Mouse (Mus musculus): Measurements from ENCODE around the gene Mthfsd. TPM values are rescaled to one million over a fixed set of nuclear protein-coding genes. Genes with fewer than 3 reads are reported as not detected.

Gene Mthfsd
- total RNA-seq, 1 experiment: 35.8 TPM

DNA sequence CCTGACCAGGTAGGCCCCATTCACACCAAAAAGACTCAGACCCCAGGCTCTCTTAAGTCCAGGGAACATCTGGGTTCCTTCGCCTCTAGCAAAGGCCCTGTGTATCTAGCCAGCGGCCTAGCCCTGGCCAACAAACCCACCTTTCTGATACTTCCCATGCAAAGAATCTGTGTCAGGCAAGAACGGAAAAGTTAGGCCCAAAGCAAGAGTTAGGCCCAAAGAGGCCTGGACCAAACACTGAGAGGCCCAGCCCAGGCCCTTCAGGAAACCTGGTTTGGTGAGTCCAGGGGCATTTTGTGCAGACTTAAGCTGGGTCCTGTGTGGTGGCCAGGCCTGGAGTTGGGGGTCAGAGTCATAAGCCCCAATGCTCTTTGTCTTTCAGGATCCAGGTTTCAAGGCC, 22.6 kb downstream of the Mthfsd start:
- H3K4me1 ChIP-seq (ENCODE audit: control insufficient read depth in 2 of 2, insufficient read depth in 2 of 2, low read length in 2 of 2, poor library complexity in 1 of 2): peaks cover 0 to 4% of the 10 kb centered on the region in 2 experiments; a peak in 1 of 4 replicates
- no peak for TF ChIP-seq CHD2 (IDR thresholded peaks at IDR 0.05; ENCODE audit: low read depth, low read length)
- no peak for TF ChIP-seq ZNF384 (IDR thresholded peaks at IDR 0.05; ENCODE audit: low read depth, low read length)
- no peak for TF ChIP-seq ZC3H11A (IDR thresholded peaks at IDR 0.05; ENCODE audit: borderline replicate concordance, low read depth, low read length)
- TF ChIP-seq MAFK (IDR thresholded peaks at IDR 0.05; ENCODE audit: insufficient read depth, low read depth, low read length): no peak
- no peak for TF ChIP-seq HCFC1 (IDR thresholded peaks at IDR 0.05; ENCODE audit: borderline replicate concordance, insufficient read depth, low read length)
- no peak overlapping the region for H3K9ac ChIP-seq (ENCODE audit: insufficient read depth, low read depth, low read length, poor library complexity, severe bottlenecking)
- in situ Hi-C loops (cut with MboI; ENCODE audit: low sequenced_read_pairs in 2 of 2, unreplicated experiment in 2 of 2): loop anchor here in 1 of 2 experiments (10.0 kb wide), 1 partner anchor 261 kb away; no protein-coding TSS in a partner anchor
- no peak overlapping the region for H3K27ac ChIP-seq (ENCODE audit: insufficient read depth, low read depth, low read length, poor library complexity, severe bottlenecking)
- no peak overlapping the region for H3K4me3 ChIP-seq (ENCODE audit: insufficient read depth in 1 of 2, low read depth in 1 of 2, low read length in 2 of 2, poor library complexity in 1 of 2, severe bottlenecking in 1 of 2)
- no peak for DNase-seq (ENCODE audit: low read depth, low spot score)
- H3K9me3 ChIP-seq (ENCODE audit: control insufficient read depth, insufficient read depth, low read depth, low read length): no peaks in the 10 kb centered on the region
- H3K36me3 ChIP-seq (ENCODE audit: control insufficient read depth, insufficient read depth, low read length, poor library complexity, severe bottlenecking): no peaks in the 10 kb centered on the region

GRCm38 (mm10) chr8:121085011-121085410, 23.2 kb downstream of the Mthfsd start:
- in situ Hi-C loops (cut with MboI; ENCODE audit: low sequenced_read_pairs in 2 of 2, unreplicated experiment in 2 of 2): loop anchor here in 1 of 2 experiments (10.0 kb wide), 1 partner anchor 260 kb away; no protein-coding TSS in a partner anchor
- Histone ChIP-seq H3K9me3 (ENCODE audit: control insufficient read depth, insufficient read depth, low read depth, low read length) (no peaks in the 10 kb centered on the region), H3K36me3 (ENCODE audit: control insufficient read depth, insufficient read depth, low read length, poor library complexity, severe bottlenecking) (no peaks in the 10 kb centered on the region), H3K9ac (ENCODE audit: insufficient read depth, low read depth, low read length, poor library complexity, severe bottlenecking) (no peak overlapping the region), H3K27ac (ENCODE audit: insufficient read depth, low read depth, low read length, poor library complexity, severe bottlenecking) (no peak overlapping the region), H3K4me1 (ENCODE audit: control insufficient read depth in 2 of 2, insufficient read depth in 2 of 2, low read length in 2 of 2, poor library complexity in 1 of 2) (peaks cover 0 to 4% of the 10 kb centered on the region in 2 experiments; a peak in 1 of 4 replicates), H3K4me3 (ENCODE audit: insufficient read depth in 1 of 2, low read depth in 1 of 2, low read length in 2 of 2, poor library complexity in 1 of 2, severe bottlenecking in 1 of 2) (peak overlapping the region in 1 of 2 experiments; percentile 67; a peak in 1 of 4 replicates)
- DNase-seq (ENCODE audit: low read depth, low spot score): no peak
- TF ChIP-seq HCFC1 (IDR thresholded peaks at IDR 0.05; ENCODE audit: borderline replicate concordance, insufficient read depth, low read length): no peak
- TF ChIP-seq CHD2 (IDR thresholded peaks at IDR 0.05; ENCODE audit: low read depth, low read length): no peak
- TF ChIP-seq ZNF384 (IDR thresholded peaks at IDR 0.05; ENCODE audit: low read depth, low read length): no peak
- TF ChIP-seq MAFK (IDR thresholded peaks at IDR 0.05; ENCODE audit: insufficient read depth, low read depth, low read length): no peak
- TF ChIP-seq ZC3H11A (IDR thresholded peaks at IDR 0.05; ENCODE audit: borderline replicate concordance, low read depth, low read length): no peak

DNA sequence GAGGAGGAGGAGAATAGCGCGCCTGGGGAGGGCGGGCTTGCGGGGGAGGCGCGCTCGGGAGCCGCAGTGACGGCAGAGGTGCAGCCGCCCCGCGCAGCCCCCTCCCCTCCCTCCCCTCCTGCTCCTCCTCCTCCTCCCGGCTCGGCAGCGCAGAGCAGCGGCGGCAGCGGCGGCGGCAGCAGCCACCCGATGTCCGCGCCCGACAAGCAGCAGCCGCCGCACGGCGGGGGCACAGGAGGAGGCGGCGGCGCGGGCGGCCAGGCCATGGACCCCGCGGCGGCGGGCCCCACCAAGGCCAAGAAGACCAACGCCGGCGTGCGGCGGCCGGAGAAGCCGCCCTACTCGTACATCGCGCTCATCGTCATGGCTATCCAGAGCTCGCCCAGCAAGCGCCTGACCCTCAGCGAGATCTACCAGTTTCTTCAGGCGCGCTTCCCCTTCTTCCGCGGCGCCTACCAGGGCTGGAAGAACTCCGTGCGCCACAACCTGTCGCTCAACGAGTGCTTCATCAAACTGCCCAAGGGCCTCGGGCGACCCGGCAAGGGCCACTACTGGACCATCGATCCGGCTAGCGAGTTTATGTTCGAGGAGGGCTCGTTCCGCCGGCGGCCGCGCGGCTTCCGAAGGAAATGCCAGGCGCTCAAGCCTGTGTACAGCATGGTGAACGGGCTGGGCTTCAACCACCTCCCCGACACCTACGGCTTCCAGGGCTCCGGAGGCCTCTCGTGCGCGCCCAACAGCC, 23.8 kb downstream of the Mthfsd start, which contains the start of gene Foxf1:
Gene Foxf1 (plus strand): TSS at position 177 of the 742 bp plus-strand sequence.
- DNase-seq (ENCODE audit: low read depth, low spot score): no peak
- no peak for TF ChIP-seq ZNF384 (IDR thresholded peaks at IDR 0.05; ENCODE audit: low read depth, low read length)
- H3K9ac ChIP-seq (ENCODE audit: insufficient read depth, low read depth, low read length, poor library complexity, severe bottlenecking): no peak within 1 kb of the TSS; the same call in 1 of the 2 replicates
- H3K4me3 ChIP-seq (ENCODE audit: insufficient read depth in 1 of 2, low read depth in 1 of 2, low read length in 2 of 2, poor library complexity in 1 of 2, severe bottlenecking in 1 of 2): peak within 1 kb of the TSS; percentile 52 to 67
- in situ Hi-C loops (cut with MboI; ENCODE audit: low sequenced_read_pairs in 2 of 2, unreplicated experiment in 2 of 2): loop anchor here (5.0 to 10.0 kb wide), 2 partner anchors 33 to 260 kb away; partner anchors contain the start of gene Foxc2 (in 2 of the 2)
- no peaks in the 10 kb centered on the region for H3K36me3 ChIP-seq (ENCODE audit: control insufficient read depth, insufficient read depth, low read length, poor library complexity, severe bottlenecking)
- peaks cover 0 to 4% of the 10 kb centered on the region in 2 experiments; a peak in 1 of 4 replicates for H3K4me1 ChIP-seq (ENCODE audit: control insufficient read depth in 2 of 2, insufficient read depth in 2 of 2, low read length in 2 of 2, poor library complexity in 1 of 2)
- H3K9me3 ChIP-seq (ENCODE audit: control insufficient read depth, insufficient read depth, low read depth, low read length): no peaks in the 10 kb centered on the region
- no peak within 1 kb of the TSS for H3K27ac ChIP-seq (ENCODE audit: insufficient read depth, low read depth, low read length, poor library complexity, severe bottlenecking)

DNA sequence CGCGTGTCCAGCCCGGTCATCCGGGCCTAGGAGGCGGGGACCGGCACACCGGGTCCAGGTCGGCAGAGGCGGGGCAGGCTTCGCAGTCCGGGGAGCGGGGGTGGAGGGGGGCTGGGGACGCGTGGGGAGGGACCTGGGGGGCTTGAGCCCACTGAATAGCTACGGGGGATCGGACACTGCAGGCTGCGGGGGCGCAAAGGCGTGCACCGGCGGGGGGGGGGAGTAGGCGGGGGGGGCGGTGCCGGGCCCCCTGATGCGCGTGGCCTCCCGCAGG, 24.3 kb downstream of the Mthfsd start:
- in situ Hi-C loops (cut with MboI; ENCODE audit: low sequenced_read_pairs in 2 of 2, unreplicated experiment in 2 of 2): loop anchor here (5.0 to 10.0 kb wide), 2 partner anchors 33 to 259 kb away; partner anchors contain the start of gene Foxc2 (in 2 of the 2)
- Histone ChIP-seq H3K9ac (ENCODE audit: insufficient read depth, low read depth, low read length, poor library complexity, severe bottlenecking) (no peak overlapping the region), H3K27ac (ENCODE audit: insufficient read depth, low read depth, low read length, poor library complexity, severe bottlenecking) (no peak overlapping the region), H3K4me1 (ENCODE audit: control insufficient read depth in 2 of 2, insufficient read depth in 2 of 2, low read length in 2 of 2, poor library complexity in 1 of 2) (peaks cover 0 to 4% of the 10 kb centered on the region in 2 experiments; a peak in 1 of 4 replicates), H3K9me3 (ENCODE audit: control insufficient read depth, insufficient read depth, low read depth, low read length) (no peaks in the 10 kb centered on the region), H3K36me3 (ENCODE audit: control insufficient read depth, insufficient read depth, low read length, poor library complexity, severe bottlenecking) (no peaks in the 10 kb centered on the region), H3K4me3 (ENCODE audit: insufficient read depth in 1 of 2, low read depth in 1 of 2, low read length in 2 of 2, poor library complexity in 1 of 2, severe bottlenecking in 1 of 2) (peak overlapping the region; percentile 52 to 67)
- DNase-seq (ENCODE audit: low read depth, low spot score): no peak
- TF ChIP-seq MAFK (IDR thresholded peaks at IDR 0.05; ENCODE audit: insufficient read depth, low read depth, low read length): no peak
- TF ChIP-seq HCFC1 (IDR thresholded peaks at IDR 0.05; ENCODE audit: borderline replicate concordance, insufficient read depth, low read length): no peak
- no peak for TF ChIP-seq ZC3H11A (IDR thresholded peaks at IDR 0.05; ENCODE audit: borderline replicate concordance, low read depth, low read length)
- TF ChIP-seq ZNF384 (IDR thresholded peaks at IDR 0.05; ENCODE audit: low read depth, low read length): no peak
- TF ChIP-seq CHD2 (IDR thresholded peaks at IDR 0.05; ENCODE audit: low read depth, low read length): no peak
